Mouse (Mus musculus) frontal cortex, postnatal 10 days (tissue): ENCODE data around the gene Wdr43.

Experiments used
- DNase-seq, 2 experiments: peaks; one replicate each; pipeline ENCODE4 v3.0.0; 2022; ENCODE audit warnings: low spot score in 2 of 2, mixed read lengths in 1 of 2

Gene Wdr43

GRCm38 (mm10) chr17:71662751-71663250 is 47.1 kb downstream of the Wdr43 start:
- DNase-seq, result peak; percentile 44 to 78

- DNase-seq, result no peak
These were observed 47.8 kb downstream of the Wdr43 start for GRCm38 (mm10) chr17:71663491-71663890.

GRCm38 (mm10) chr17:71664172-71664571 is 48.5 kb downstream of the Wdr43 start:
- DNase-seq, result no peak

GRCm38 (mm10) chr17:71665201-71665600 is 49.5 kb downstream of the Wdr43 start:
- DNase-seq, result no peak

GRCm38 (mm10) chr17:71669511-71669910 is 53.8 kb downstream of the Wdr43 start:
- no peak for DNase-seq

- DNase-seq, result peak in 1 of 2 experiments; percentile 43
These were observed 56.3 kb downstream of the Wdr43 start for GRCm38 (mm10) chr17:71671840-71672546.

- DNase-seq, result no peak
These were observed 57.4 kb downstream of the Wdr43 start, which contains the start of gene Togaram2 for GRCm38 (mm10) chr17:71673092-71673491. TSS of gene Togaram2 (plus strand) at chr17:71673261.

GRCm38 (mm10) chr17:71673936-71674335 is 58.2 kb downstream of the Wdr43 start:
- no peak for DNase-seq

- no peak for DNase-seq
These were observed 59.2 kb downstream of the Wdr43 start for GRCm38 (mm10) chr17:71674886-71675285.

- no peak for DNase-seq
These were observed 66.0 kb downstream of the Wdr43 start for GRCm38 (mm10) chr17:71681666-71682065.

GRCm38 (mm10) chr17:71682379-71682778 is 66.7 kb downstream of the Wdr43 start:
- DNase-seq, result no peak

- no peak for DNase-seq
These were observed 67.6 kb downstream of the Wdr43 start for GRCm38 (mm10) chr17:71683281-71683680.

GRCm38 (mm10) chr17:71684103-71684608 is 68.5 kb downstream of the Wdr43 start:
- no peak for DNase-seq

- DNase-seq, result no peak
These were observed 71.7 kb downstream of the Wdr43 start for GRCm38 (mm10) chr17:71687436-71687835.

GRCm38 (mm10) chr17:71689903-71690302 is 74.2 kb downstream of the Wdr43 start:
- no peak for DNase-seq

- DNase-seq, result peak in 1 of 2 experiments; percentile 32
These were observed 75.7 kb downstream of the Wdr43 start for GRCm38 (mm10) chr17:71691361-71691875.

GRCm38 (mm10) chr17:71693313-71693712 is 77.6 kb downstream of the Wdr43 start:
- peak; percentile 37 to 38 for DNase-seq

GRCm38 (mm10) chr17:71693780-71694179 is 78.1 kb downstream of the Wdr43 start:
- DNase-seq, result no peak

- no peak for DNase-seq
These were observed 79.5 kb downstream of the Wdr43 start for GRCm38 (mm10) chr17:71695151-71695550.

GRCm38 (mm10) chr17:71695716-71696315 is 80.1 kb downstream of the Wdr43 start:
- DNase-seq, result no peak

GRCm38 (mm10) chr17:71696396-71696795 is 80.7 kb downstream of the Wdr43 start:
- DNase-seq, result no peak

GRCm38 (mm10) chr17:71697896-71698618 is 82.4 kb downstream of the Wdr43 start:
- no peak for DNase-seq
